Comparison of ENCODE assay signal across 8 mouse cellular contexts in the genomic region with DNA sequence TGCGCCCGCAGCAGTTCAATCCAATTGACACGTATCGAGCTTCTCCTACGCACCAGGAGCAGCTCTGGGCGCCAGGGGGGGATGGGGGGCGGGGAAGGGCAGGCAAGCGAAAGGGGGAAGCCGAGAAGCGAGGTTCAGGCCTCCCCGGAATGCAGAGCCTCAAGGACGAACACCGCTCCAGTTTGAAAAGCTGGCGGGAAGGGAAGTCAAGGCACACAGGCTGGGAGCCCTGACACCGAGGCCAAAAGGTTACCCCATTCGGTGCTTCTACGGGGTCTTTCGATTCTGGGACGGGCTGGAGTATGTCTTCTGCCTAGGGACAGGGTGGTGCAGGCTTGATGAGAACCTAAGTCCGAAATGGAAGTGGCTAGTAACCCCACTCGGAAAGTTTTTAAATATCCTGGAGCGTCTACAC.
DNase-seq lines count a peak whose midpoint lies in the region; ATAC-seq and TF ChIP-seq lines count a peak whose summit lies in the region.

No protein-coding gene starts in this region.

- TF ChIP-seq EP300 in CH12.LX (IDR thresholded peaks at IDR 0.05; ENCODE audit: low read length) = no peak
- no peak for TF ChIP-seq EP300 in liver, embryonic 14.5 days (IDR thresholded peaks at IDR 0.05; ENCODE audit: low read depth)

- dilution Hi-C loops in CH12.LX (cut with MboI; ENCODE audit: extremely low pct_ligation_motif_present, extremely low pct_unique_long_range_greater_than_20kb, low sequenced_read_pairs) = no loop called here

- peak overlapping the region; percentile 87; the same call in 1 of the 2 replicates for H3K9ac ChIP-seq in heart, embryonic 14.5 days (ENCODE audit: low read length)
- H3K9ac ChIP-seq in CH12.LX (ENCODE audit: insufficient read depth, low read depth) = peak overlapping the region; percentile 84
- H3K9ac ChIP-seq in forebrain, embryonic 15.5 days (replicated peaks) = no peak overlapping the region
- no peak overlapping the region for H3K9ac ChIP-seq in liver, embryonic 14.5 days (replicated peaks)

- no peaks in the 10 kb centered on the region for H3K9me3 ChIP-seq in heart, embryonic 14.5 days (ENCODE audit: control insufficient read depth, low read length)
- H3K9me3 ChIP-seq in CH12.LX (replicated peaks; ENCODE audit: low read length) = no peaks in the 10 kb centered on the region
- H3K9me3 ChIP-seq in forebrain, embryonic 15.5 days = no peaks in the 10 kb centered on the region
- no peaks in the 10 kb centered on the region for H3K9me3 ChIP-seq in liver, embryonic 14.5 days (ENCODE audit: control insufficient read depth, low read length)

- H3K79me2 ChIP-seq in CH12.LX (replicated peaks; ENCODE audit: control insufficient read depth, extremely low read depth, insufficient read depth, poor library complexity, severe bottlenecking) = peaks cover 51% of the 10 kb centered on the region

- TF ChIP-seq CTCF in CH12.LX (conservative IDR thresholded peaks at IDR 0.05 in 1 of 2, IDR thresholded peaks at IDR 0.05 in 1 of 2; ENCODE audit: low read depth in 2 of 2, low read length in 2 of 2) = no peak
- TF ChIP-seq CTCF in liver, embryonic 14.5 days (IDR thresholded peaks at IDR 0.05; ENCODE audit: low read depth) = no peak
- TF ChIP-seq CTCF in left cerebral cortex, adult 2 months (IDR thresholded peaks at IDR 0.05) = no peak

- in situ Hi-C loops in CH12.LX (cut with MboI; ENCODE audit: low pct_ligation_motif_present, low pct_unique_long_range_greater_than_20kb, low sequenced_read_pairs) = no loop called here

- DNase-seq in heart, adult 9 months (ENCODE audit: low spot score in 2 of 2) = no peak
- DNase-seq in CH12.LX (ENCODE audit: extremely low read depth) = no peak
- DNase-seq in liver, embryonic 14.5 days (ENCODE audit: low read depth in 3 of 3, low spot score in 3 of 3) = no peak
- DNase-seq in adrenal gland, postnatal 10 days = no peak
- no peak for DNase-seq in yolk sac, embryonic 10.5 days (ENCODE audit: low spot score)
- DNase-seq in left cerebral cortex, adult 2 months (ENCODE audit: extremely low spot score in 1 of 2, low spot score in 2 of 2) = no peak

- no peak for TF ChIP-seq RAD21 in CH12.LX (IDR thresholded peaks at IDR 0.05; ENCODE audit: low read depth, low read length)

- peak overlapping the region; percentile 80 for H3K4me2 ChIP-seq in heart, embryonic 14.5 days (ENCODE audit: low read length)
- H3K4me2 ChIP-seq in CH12.LX (ENCODE audit: insufficient read depth, low read depth, poor library complexity, severe bottlenecking) = peak overlapping the region; percentile 97
- peak overlapping the region; percentile 67 for H3K4me2 ChIP-seq in forebrain, embryonic 15.5 days (replicated peaks)
- peak overlapping the region; percentile 90 for H3K4me2 ChIP-seq in liver, embryonic 14.5 days (ENCODE audit: low read depth)

- no peak for ATAC-seq in heart, embryonic 14.5 days (ENCODE audit: insufficient number of reproducible peaks, insufficient read depth, low FRiP score, low read depth)
- no peak for ATAC-seq in forebrain, embryonic 15.5 days (replicated peaks)
- no peak for ATAC-seq in liver, embryonic 14.5 days (ENCODE audit: insufficient read depth)

- H3K36me3 ChIP-seq in heart, embryonic 14.5 days (ENCODE audit: control insufficient read depth, insufficient read depth, low read length) = no peaks in the 10 kb centered on the region
- peaks cover 0 to 8% of the 10 kb centered on the region in 2 experiments for H3K36me3 ChIP-seq in CH12.LX (replicated peaks in 1 of 2; ENCODE audit: control insufficient read depth in 1 of 2, insufficient read depth in 1 of 2, low read length in 1 of 2)
- H3K36me3 ChIP-seq in forebrain, embryonic 15.5 days = no peaks in the 10 kb centered on the region
- H3K36me3 ChIP-seq in liver, embryonic 14.5 days (replicated peaks; ENCODE audit: control insufficient read depth, insufficient read depth, low read depth) = no peaks in the 10 kb centered on the region

- intact Hi-C loops in left cerebral cortex, adult 2 months (cut with DNase I) = loop anchor here (5.0 kb wide), 2 partner anchors 279 to 681 kb away; a partner anchor contains a TSS

- no peak overlapping the region for H3K27ac ChIP-seq in heart, embryonic 14.5 days (replicated peaks in 1 of 2; ENCODE audit: control insufficient read depth in 1 of 2, insufficient read depth in 1 of 2, low read depth in 2 of 2, low read length in 2 of 2)
- peak overlapping the region; percentile 92 for H3K27ac ChIP-seq in CH12.LX (ENCODE audit: insufficient read depth, low read depth)
- no peak overlapping the region for H3K27ac ChIP-seq in forebrain, embryonic 15.5 days (replicated peaks)
- H3K27ac ChIP-seq in liver, embryonic 14.5 days = no peak overlapping the region
- no peak overlapping the region for H3K27ac ChIP-seq in left cerebral cortex, adult 2 months

- H3K27me3 ChIP-seq in heart, embryonic 14.5 days (ENCODE audit: control insufficient read depth, insufficient read depth, low read length) = peaks cover 56% of the 10 kb centered on the region
- no peaks in the 10 kb centered on the region for H3K27me3 ChIP-seq in CH12.LX (replicated peaks)
- H3K27me3 ChIP-seq in forebrain, embryonic 15.5 days = peaks cover 28% of the 10 kb centered on the region; the same call in 1 of the 2 replicates
- peaks cover 82% of the 10 kb centered on the region for H3K27me3 ChIP-seq in liver, embryonic 14.5 days (ENCODE audit: control insufficient read depth, insufficient read depth, low read length)

- no peak for TF ChIP-seq POLR2A in CH12.LX (IDR thresholded peaks at IDR 0.05; ENCODE audit: low read depth, low read length)

- H3K4me1 ChIP-seq in heart, embryonic 14.5 days (ENCODE audit: control insufficient read depth in 2 of 2, insufficient read depth in 2 of 2, low read length in 2 of 2) = peaks cover 20 to 24% of the 10 kb centered on the region in 2 experiments
- H3K4me1 ChIP-seq in CH12.LX (ENCODE audit: control insufficient read depth in 1 of 2, insufficient read depth in 2 of 2) = peaks cover 6 to 24% of the 10 kb centered on the region in 2 experiments
- peaks cover 30% of the 10 kb centered on the region for H3K4me1 ChIP-seq in forebrain, embryonic 15.5 days
- H3K4me1 ChIP-seq in liver, embryonic 14.5 days (replicated peaks; ENCODE audit: control insufficient read depth in 2 of 2, insufficient read depth in 2 of 2, low read length in 1 of 2) = peaks cover 0 to 16% of the 10 kb centered on the region in 2 experiments; a peak in 2 of 4 replicates

- WGBS in heart, embryonic 14.5 days = 18% methylated on average over 21 of the region's 22 CpGs
- WGBS in forebrain, embryonic 15.5 days = 17% methylated on average over 22 of the region's 22 CpGs
- WGBS in liver, embryonic 14.5 days (ENCODE audit: insufficient replicate concordance) = 10% methylated on average over 22 of the region's 22 CpGs

- H3K4me3 ChIP-seq in heart, embryonic 14.5 days (ENCODE audit: control insufficient read depth in 1 of 2, insufficient read depth in 1 of 2, low read depth in 1 of 2, low read length in 2 of 2) = peak overlapping the region; percentile 62 to 66; a peak in 2 of 4 replicates
- peak overlapping the region in 1 of 3 experiments; percentile 84 for H3K4me3 ChIP-seq in CH12.LX (replicated peaks in 1 of 3; ENCODE audit: low read depth in 2 of 3, low read length in 2 of 3, poor library complexity in 1 of 3)
- peak overlapping the region; percentile 70 for H3K4me3 ChIP-seq in forebrain, embryonic 15.5 days
- no peak overlapping the region for H3K4me3 ChIP-seq in liver, embryonic 14.5 days (ENCODE audit: insufficient read depth in 1 of 2, low read depth in 2 of 2, low read length in 2 of 2)
- H3K4me3 ChIP-seq in left cerebral cortex, adult 2 months = no peak overlapping the region

TF ChIP-seq in CH12.LX, 34 proteins besides CTCF, POLR2A, EP300 and RAD21:
- TF ChIP-seq CHD2 (IDR thresholded peaks at IDR 0.05; ENCODE audit: low read length) = no peak
- TF ChIP-seq TBP (conservative IDR thresholded peaks at IDR 0.05; ENCODE audit: low read depth, low read length) = no peak
- TF ChIP-seq PAX5 (IDR thresholded peaks at IDR 0.05; ENCODE audit: low read length) = no peak
- no peak for TF ChIP-seq MAX (IDR thresholded peaks at IDR 0.05; ENCODE audit: low read length)
- TF ChIP-seq JUN (IDR thresholded peaks at IDR 0.05; ENCODE audit: insufficient read depth, low read depth, low read length) = no peak
- no peak for TF ChIP-seq ZMIZ1 (IDR thresholded peaks at IDR 0.05; ENCODE audit: low read depth, low read length)
TF ChIP-seq in CH12.LX: peak in this region for 0.

Comparison
In these comparisons a context has a peak if more than half of its experiments do, and no peak if none do; other contexts are left out.
1. H3K4me3 ChIP-seq: peak in heart, embryonic 14.5 days (2 of 2) and forebrain, embryonic 15.5 days (single experiment); none in liver, embryonic 14.5 days (0 of 2) and left cerebral cortex, adult 2 months (single experiment).
2. H3K9ac ChIP-seq: peak in heart, embryonic 14.5 days (single experiment) and CH12.LX (single experiment); none in forebrain, embryonic 15.5 days (single experiment) and liver, embryonic 14.5 days (single experiment).
3. Peak in every context shown above with its lines, with median percentiles within 50 percentile points of each other: H3K4me2 ChIP-seq.